Mouse (Mus musculus): ENCODE results near the gene Gm49318.

GRCm38 (mm10) chr9:22041832-22042231 is 29.2 kb downstream of the Gm49318 start:
- TF ChIP-seq CTCF (IDR thresholded peaks at IDR 0.05; ENCODE audit: extremely low read depth, insufficient read depth, insufficient read length, insufficient replicate concordance) (no peak), POLR2A (IDR thresholded peaks at IDR 0.05; ENCODE audit: low read depth, low read length) (no peak)

Measured in spleen, adult 2 months (tissue).